Mouse (Mus musculus) large intestine, adult 2 months (tissue): ENCODE results near the gene Gmds. TPM values are rescaled to one million over a fixed set of nuclear protein-coding genes. Genes with fewer than 3 reads are reported as not detected.

ENCODE experiments used
- DNase-seq: peaks from one replicate; pipeline ENCODE4 v3.0.0-alpha.2; 2012; ENCODE audit warnings: low read depth, low spot score
- WGBS: fragments of 180-500 bp; shearing (Covaris S2); methylation state at CpG from one replicate; pipeline ENCODE4 v1.1.7; 2018; 5-methylcytosine and 5-hydroxymethylcytosine counted together
- polyA plus RNA-seq: library from polyadenylated mRNA; depleted of rRNA; stranded (reverse); fragments of >200 nt; gene quantifications from 2 replicates; pipeline ENCODE4 v1.2.3, GENCODE M21; 2012

Gmds gene
- polyA plus RNA-seq, 1 experiment, result 270 TPM

DNA sequence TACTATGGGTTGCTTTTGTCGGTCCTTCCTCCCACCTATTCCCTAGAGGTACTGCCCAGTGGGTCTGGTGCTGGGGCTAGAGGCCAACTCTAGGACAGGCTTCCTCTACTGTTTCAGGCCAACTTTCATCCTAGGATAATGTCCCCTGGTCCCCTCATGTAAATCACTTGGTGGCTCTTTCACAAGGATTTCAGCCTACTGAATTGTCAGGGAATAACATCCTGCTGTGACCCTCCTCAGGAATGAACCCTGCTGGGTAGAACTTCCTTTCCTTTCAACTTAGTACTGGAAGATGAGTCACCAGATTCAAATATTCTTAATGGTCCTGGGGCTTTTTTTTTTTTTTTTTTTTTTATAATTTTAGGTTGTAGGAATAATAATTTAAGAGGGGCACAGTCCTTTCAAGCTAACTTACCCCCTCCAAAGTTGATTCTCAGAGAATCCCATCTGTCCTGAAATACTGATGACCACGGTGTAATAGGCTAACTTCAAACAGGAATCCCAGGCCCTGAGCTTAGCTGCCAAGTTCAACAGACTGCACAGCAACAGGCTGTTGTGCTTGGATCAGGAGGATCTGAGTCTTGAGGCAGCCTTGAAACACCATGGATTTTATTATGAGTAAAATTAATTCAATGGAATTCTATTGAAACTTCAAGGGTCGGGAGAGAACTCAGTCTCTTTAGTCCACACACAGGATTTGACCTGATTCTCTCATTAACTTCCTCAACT lies 363.6 kb downstream of the Gmds start:
- WGBS, result 74% methylated on average over 3 of the region's 3 CpGs
- no peak for DNase-seq

DNA sequence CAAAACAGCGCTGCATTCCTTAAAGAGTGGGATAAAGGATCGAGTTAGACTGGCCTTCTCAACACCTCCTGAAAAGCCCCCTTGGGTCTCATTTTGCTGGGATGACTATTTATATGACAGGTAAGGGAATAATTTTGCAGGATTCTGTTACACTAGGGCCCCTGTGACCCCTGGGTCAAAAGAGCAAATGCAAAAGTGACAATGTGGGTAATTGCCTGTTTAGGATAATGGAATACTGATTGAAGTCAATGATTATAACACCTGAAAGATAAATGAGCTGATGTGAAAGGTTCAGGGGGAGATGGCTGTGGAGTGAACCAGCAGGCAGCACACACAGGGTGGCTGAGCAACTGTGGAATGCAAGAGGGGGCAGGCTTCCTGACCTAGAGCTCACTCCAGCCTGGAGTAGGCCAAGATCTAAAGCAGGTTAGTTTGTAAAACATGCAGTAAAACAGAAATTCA lies 367.5 kb downstream of the Gmds start:
- DNase-seq, result no peak
- WGBS, result 87% methylated on average over 2 of the region's 2 CpGs

DNA sequence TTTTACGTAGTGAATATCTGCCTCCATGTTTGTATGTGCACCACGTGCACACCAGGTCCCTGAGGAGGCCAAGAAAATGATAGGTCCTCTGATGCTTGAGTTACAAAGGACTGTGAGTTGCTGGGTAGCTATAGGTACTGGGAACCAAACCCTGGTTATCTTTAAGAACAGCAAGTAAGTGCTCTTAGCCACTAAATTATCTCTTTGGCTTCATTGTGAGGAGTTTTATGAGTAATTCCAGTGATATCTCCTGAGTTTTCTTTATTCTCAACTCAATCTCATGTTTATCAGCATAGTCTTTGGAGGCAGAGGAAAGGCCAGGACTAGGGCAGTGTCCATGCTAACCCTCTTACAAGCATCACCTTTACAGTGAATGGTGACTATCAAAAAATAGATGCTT lies 370.3 kb downstream of the Gmds start:
- DNase-seq, result no peak
- WGBS, result 91% methylated on average over 2 of the region's 2 CpGs

DNA sequence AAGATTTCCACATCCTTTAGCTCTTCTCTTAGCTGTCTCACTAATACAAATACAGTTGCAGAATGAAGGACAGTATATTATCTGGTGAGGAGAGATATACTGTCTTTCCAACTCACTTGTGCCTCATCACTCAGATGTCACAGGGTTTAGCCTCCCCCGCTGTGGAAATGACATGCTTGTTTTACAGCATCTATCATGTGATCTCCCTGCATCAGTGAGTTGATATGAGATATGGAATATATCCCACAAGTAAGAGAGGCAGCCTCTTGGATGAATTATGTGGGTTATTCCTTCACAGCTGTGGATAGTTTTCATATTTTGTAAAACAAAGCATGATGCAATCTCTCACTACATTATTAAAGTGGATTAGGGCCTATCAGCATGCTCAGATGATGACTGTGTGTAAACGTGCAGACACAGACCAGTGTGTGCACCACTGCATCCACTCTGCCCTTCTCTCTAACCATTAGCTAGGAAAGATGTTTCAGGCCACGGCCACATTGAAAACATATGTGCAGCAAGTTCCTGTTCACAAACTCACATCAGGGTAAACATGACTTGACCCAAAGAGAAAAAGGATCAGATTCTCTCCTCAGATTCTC lies 371.5 kb downstream of the Gmds start:
- no peak for DNase-seq
- WGBS, result 73% methylated on average over 3 of the region's 3 CpGs

DNA sequence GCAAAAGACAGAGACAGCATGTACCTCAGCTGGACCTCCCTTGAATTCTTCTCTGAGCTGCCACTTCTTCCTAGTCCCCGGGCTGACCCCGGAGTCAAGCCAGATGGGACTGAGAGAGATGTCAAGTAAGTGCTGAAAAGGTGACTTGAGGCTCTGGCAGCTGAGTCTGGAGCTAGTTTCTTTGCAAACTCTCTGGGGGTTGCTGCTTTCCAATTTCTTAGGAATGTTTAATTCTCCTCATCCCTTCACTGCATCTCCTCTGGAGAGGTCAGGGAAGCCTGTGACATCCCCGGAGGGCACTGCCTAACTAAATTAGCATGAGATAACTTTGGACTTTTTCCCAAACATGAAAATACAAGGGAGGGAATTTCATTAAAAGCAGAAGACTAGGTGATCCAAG lies 378.0 kb downstream of the Gmds start:
- DNase-seq, result no peak
- 80% methylated on average over 3 of the region's 3 CpGs for WGBS

DNA sequence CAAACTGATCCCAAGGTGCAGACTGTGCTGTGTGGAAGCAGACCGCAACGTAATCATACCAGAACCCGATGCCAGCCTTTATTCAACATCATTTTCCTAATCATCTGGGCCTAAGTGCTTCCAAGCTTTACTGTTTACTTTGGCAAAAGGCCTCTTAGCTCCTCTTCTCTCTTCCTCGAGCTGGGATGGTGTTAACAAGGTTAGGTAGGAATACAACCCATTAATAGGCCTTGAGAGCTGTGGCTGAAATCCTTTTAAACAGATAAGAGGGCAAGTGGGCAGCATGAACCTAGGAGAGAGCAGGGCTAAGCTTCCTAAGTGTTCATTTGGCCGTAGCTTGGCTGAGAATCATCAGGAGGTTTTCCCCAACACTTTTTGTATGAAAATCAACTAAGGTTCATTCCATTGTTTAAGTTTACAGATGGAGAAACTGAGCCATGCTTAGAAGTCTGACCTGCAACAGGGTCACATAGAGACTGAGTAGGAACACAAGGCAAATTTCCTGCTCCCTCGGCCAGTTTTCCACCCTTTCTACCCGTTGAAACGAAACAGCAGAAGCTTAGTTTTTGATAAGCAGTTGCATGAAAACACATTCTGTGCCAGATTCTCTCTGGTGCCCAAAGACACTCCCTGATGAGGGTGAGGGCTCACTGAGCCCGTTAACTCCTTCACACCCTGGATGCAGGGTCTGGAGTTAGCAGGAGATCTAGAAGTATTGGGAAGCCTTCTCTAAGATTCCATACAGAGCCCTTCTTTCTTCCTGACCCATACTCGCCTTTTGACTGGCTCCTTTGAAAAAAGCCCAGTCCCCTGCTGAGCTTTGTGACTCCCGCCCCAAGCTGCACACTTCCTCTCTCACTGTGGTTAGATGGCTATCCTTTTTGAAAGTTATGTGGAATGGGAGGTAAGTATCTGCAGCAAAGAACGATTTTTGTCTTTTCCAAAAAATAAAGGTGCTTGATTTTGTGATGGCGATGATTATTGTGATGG lies 379.9 kb downstream of the Gmds start:
- WGBS, result 40% methylated on average over 13 of the region's 13 CpGs
- DNase-seq, result no peak

DNA sequence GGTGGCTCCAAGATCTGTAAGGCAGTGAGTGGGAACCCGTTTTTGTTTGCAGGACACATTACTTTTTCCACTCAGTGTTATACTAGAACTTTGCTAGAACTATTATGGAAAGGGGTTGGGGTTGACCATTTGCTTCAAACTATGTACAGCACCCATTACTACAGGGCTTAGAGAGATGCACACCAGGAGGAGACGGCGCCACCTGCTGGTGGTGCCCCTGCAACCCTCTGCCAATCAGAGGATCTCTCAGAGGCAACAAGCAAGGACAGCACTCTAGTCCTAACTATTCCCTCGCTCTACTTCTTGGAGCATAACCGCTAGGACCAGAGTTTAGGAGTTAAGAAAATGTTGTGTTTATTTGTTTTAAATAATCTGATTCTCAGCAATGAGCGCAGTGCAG lies 382.0 kb downstream of the Gmds start:
- 80% methylated on average over 6 of the region's 6 CpGs for WGBS
- no peak for DNase-seq

DNA sequence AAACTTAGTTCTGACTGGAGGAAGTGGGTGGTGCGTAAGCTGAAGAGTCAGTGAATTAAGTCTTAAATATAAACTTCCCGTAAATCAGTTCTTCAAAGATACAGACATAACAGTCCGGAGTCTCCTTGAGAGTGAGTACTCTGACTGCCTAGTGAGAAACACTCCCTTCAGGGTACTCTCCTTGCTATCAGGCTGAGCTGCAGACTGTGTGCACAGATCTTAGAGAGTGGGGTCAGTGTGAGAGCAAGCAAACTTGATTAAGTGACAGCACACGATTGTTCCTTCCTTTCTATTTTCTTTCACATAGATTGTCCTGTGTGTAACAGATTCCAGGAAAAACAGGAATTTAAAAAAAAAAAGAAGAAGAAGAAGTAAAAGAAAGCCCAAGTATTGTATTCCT lies 382.4 kb downstream of the Gmds start:
- 70% methylated on average over 4 of the region's 4 CpGs for WGBS
- DNase-seq, result no peak

DNA sequence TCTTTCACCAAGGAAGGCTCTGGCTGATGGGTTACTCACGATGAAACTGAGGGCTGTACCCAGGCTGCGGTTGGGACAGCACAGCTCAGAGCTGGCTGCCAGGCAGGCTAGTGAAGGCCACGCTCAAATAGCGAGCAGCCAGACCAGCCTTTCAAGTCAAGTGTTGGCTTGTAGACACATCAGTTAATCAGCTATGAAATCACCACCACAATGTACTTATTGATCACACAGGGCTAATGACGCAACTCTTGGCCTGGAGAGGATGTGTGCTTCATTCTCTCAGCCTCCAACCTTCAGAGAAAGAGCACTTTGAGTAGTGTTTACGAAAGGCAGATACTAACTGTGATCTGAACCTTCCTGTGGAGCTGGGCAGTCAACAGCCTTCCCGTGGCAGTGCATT lies 383.4 kb downstream of the Gmds start:
- no peak for DNase-seq
- 51% methylated on average over 7 of the region's 7 CpGs for WGBS

DNA sequence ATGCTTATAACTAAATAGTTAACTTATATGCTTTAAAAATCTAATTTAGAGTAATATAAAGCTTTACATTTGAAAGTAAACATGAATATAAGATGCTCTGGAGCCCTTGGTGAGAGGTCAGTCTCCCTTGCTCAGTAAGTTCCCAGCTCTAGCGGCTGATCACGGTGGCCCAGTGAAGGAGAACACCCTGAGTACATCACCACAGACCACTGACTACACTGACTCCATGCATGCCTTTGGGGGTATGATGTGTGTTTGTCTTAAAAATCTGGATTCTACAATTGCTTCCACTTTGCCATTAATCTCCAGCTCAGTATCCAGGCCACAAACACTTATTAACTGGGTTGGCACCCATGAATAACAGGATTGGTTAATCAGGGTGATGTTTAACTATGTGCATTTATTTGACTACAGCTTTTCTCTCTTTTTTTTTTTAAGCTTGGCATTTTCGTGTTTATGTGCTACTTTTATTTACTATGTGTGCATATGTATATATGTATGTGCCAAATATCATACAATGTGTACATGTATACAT lies 393.8 kb downstream of the Gmds start:
- no peak for DNase-seq
- 87% methylated on average over 3 of the region's 3 CpGs for WGBS

DNA sequence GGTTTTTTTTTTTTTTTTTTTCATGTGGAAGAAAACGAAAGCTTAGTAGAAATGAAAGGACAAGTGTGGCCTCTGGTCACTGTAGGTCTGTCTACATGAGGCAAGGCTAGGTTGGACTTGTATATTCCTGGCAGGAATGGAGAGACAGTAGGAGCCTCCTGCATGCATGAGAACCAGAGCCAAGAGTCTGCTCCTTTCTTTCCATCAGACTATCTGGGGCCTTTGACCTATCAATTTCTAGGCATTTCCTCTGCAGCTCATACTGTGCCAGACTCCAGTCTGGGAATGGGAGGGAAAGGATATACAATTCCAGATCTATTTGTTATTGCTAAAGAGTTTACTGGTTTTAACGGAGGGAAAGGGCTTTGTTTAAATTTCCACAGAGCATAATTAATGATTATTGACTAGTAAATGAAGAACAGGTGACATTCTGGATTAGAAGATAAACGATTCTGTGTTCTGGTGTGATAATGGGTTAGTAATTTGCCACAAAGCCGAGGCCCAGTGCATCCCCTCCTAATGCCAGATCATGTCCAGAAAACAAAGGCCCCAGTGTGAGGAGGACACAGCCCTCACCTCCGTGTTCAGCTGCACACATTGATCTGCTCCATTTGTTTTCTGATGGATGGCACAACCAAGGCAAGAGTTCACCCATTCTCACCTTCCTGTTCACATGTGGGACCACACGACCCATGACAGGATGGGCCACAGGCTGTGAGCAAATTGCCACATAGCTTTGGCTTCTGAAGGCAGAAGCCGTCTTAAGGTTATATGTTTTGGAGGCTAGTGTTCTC lies 394.9 kb downstream of the Gmds start:
- WGBS, result 61% methylated on average over 7 of the region's 7 CpGs
- no peak for DNase-seq

DNA sequence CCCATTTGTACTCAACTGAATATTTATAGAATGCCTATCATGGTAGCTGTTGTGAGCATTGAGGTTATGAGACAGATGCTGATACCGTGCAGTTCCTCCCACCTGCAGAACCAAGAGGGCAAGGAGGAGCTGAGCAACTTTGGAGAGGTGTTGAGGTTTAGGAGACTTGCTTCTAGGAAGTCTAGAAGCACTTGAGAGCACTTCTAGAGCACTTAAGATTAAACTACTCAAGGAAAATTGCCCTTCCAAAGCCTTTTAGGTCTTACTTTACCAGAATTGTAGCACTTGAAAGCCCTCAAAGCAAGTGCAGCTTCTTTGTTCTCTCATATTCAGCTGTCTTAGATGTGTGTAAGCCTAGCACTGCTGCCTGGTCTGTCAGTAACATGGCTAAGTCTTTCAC lies 409.2 kb downstream of the Gmds start:
- WGBS, result 87% methylated on average over 1 of the region's 1 CpGs

DNA sequence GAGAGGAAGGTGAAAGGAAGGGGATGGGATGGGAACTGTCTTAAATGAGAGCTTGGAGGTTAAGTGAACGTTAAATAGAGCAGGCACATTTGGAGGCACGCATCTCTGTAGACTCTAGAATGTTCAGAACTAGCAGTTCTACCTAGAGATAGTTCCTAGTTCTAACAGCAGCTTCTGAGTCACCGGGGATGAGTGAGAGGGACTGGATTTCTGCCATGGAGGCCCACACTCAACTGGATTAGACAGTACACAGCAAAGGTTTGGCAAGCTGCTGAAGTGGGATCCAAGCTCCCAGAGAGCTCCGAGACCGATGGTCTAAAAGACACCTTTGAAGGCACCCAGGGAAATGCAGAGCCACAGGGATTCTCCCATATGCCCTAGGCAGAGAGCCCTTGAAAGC lies 411.9 kb downstream of the Gmds start:
- WGBS, result 82% methylated on average over 5 of the region's 5 CpGs
- no peak for DNase-seq

More for the DNA sequence above, 409.2 kb downstream of the Gmds start:
- DNase-seq, result no peak

DNA sequence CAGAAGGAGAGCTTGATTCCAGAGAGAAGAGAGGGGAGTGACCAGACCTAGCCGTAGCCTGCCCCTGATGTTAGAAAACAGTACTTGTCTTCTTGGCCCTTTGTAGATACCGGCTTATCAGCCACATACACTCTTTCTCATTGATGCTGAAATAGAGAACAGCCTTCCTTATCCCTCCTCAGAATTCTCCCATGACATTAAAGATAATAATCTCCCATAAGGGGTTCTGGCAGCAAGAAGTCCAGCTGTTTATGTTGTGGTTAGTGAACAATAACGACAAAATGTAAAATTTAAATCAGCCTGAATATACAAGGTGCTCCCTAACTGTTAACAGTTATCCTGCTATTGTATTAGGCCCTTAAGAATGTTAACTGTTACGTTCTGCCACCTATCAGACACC lies 414.0 kb downstream of the Gmds start:
- no peak for DNase-seq
- 83% methylated on average over 4 of the region's 4 CpGs for WGBS

DNA sequence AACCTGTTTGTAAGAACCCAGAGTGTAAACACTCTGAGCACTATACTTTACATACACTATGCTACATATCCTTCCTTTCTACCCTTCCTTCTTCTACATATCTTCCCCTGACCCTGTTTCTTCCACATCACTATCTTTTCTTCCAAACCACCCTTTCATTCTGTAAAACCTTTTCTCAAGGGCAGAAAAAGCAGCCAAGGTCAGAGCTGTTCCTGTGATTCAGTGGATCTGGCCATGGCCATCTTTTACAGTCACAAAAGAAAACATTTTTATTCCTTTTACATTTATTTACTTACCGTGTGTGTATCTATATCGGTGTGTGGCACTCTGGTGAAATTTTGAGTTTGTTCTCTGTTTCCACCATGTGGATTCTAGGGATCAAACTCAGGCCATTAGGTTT lies 418.8 kb downstream of the Gmds start:
- no peak for DNase-seq
- 77% methylated on average over 2 of the region's 2 CpGs for WGBS

DNA sequence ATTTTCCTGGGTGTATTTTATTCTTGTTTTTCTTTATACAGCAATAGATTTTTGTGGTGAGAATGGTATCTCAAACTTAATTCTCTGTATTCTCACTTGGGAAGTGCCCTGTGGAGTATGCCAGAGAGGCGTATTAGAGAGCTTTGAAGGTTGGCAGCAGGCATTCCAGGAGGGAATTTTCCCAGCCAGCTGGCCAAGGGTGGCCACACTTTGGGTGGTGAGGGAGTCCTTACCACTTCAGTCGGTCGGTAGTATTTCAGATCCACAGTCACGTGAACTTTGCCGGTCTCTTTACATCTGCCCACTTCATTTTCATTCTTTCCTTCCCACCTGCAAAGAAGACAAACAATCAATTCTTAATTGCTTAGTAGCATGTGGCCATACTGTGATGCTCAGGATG lies 421.2 kb downstream of the Gmds start:
- no peak for DNase-seq
- 84% methylated on average over 5 of the region's 5 CpGs for WGBS

DNA sequence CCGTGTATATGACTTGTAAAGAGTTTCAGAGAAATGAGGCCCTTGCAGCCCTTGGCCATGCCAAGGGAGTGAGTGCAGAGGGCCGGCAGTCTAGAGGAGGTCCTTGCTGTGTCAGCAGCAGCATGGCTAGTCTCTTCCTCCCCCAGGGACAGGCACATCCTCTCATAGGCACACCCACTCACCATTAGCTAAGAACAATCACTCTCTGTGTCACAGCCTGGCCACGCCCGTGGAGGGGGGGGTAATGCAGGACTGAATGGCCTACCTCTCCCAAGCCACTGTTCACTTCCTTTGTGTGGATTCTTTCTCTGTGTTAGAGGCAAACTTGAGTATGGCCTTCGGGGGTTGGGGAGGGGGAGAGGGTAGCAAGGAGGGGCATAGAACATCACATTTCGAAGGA lies 422.8 kb downstream of the Gmds start:
- 58% methylated on average over 6 of the region's 6 CpGs for WGBS
- no peak for DNase-seq

DNA sequence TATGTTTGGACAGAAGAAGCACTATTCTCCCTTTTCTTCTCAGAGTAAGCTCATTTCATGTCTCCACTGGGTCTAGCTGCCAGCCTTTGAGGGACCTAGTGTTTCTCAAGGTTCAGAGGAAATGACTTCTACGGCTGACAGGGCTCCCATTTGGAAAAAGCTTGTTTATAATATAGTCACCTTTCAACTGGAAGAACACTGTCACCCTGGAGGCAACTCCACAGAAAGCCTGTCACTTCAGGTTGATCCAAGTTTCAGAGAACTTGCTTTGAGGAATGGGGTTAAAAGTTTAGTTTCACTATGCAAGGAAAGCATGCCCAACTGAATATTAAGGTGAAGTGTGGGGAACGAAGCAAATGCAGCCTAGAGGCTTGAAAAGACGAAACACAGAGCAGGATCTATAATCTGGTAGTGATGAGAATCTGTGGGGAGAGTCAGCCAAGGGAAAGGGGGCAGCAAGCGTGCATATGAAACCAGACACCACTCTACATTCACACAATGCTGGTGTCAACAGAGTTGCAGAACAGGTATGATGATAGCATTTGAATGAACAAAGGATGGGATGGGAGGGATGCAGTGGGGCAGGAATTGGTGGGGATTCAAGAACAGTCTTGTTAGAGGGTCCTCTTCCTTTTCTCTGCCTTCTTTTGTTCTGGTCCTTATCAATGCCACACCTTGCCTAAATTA lies 423.5 kb downstream of the Gmds start:
- WGBS, result 87% methylated on average over 4 of the region's 4 CpGs

DNA sequence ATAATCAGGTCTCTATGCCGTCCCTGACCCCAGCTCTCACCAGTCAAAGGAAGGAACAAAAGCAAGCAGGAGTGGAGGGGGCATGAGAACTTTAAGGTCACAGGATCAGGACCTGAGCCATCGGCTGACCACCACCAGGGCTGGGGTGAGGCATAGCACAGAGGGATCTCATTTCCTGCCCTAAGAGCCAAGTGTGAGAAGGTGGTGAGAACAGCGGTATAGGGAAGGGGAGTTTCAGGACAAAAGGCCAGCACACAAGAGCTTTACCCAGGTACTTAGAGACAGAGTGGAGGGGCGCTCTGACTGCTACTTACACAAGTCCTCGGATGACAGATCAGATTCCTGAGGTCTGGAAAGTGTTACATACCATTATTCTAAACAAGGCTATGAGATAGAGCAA lies 426.6 kb downstream of the Gmds start:
- DNase-seq, result no peak
- WGBS, result 73% methylated on average over 5 of the region's 5 CpGs

More for the DNA sequence above, 423.5 kb downstream of the Gmds start:
- DNase-seq, result no peak
